Mouse (Mus musculus) ES-CJ7 (cell line): Measurements from ENCODE around the gene Clptm1l.

Experiments
- DNase-seq: peaks from one replicate; pipeline ENCODE4 v3.0.0; 2011; ENCODE audit warnings: low read depth, low spot score

The Clptm1l gene

GRCm38 (mm10) chr13:73660163-73660695 is 56.4 kb downstream of the Clptm1l start:
- DNase-seq = no peak
